Mouse (Mus musculus) hindbrain, embryonic 14.5 days (tissue): Measurements from ENCODE around the gene Cops4. TPM values are rescaled to one million over a fixed set of nuclear protein-coding genes. Genes with fewer than 3 reads are reported as not detected.

Source experiments
- ATAC-seq: fragments of 200-750 bp; cut with Nextera tagmentation; 2 replicates; pipeline ENCODE4 v1.8.0; 2017; ENCODE audit warnings: moderate number of reproducible peaks, mild to moderate bottlenecking, moderate TSS enrichment, moderate library complexity; ENCODE audit not compliant: low FRiP score
- DNase-seq: peaks from one replicate; pipeline ENCODE4 v3.0.0-alpha.2; 2015; ENCODE audit warnings: low spot score
- H3K27ac ChIP-seq: fragments of 300-500 bp; sonication (generic); 2 replicates; pipeline ENCODE4 v1.5.1; 2014; ENCODE audit warnings: mild to moderate bottlenecking, moderate library complexity
- H3K27me3 ChIP-seq: fragments of 300-500 bp; sonication (generic); 2 replicates; pipeline ENCODE4 v1.6.1; 2014; ENCODE audit warnings: mild to moderate bottlenecking, low read length, mixed read lengths; ENCODE audit not compliant: control insufficient read depth, insufficient read depth
- H3K36me3 ChIP-seq: fragments of 300-500 bp; sonication (generic); replicated peaks from 2 replicates; pipeline ENCODE4 v1.6.1; 2014; ENCODE audit not compliant: control insufficient read depth, insufficient read depth
- H3K4me1 ChIP-seq: fragments of 300-500 bp; sonication (generic); replicated peaks from 2 replicates; pipeline ENCODE4 v1.6.1; 2014; ENCODE audit warnings: antibody characterized with exemption, low read length, mixed read lengths; ENCODE audit not compliant: control insufficient read depth, insufficient read depth
- H3K4me2 ChIP-seq: fragments of 300-500 bp; sonication (generic); replicated peaks from 2 replicates; pipeline ENCODE4 v1.6.1; 2014; ENCODE audit warnings: mild to moderate bottlenecking, moderate library complexity
- H3K4me3 ChIP-seq: fragments of 300-500 bp; sonication (generic); replicated peaks from 2 replicates; pipeline ENCODE4 v1.5.1; 2014; ENCODE audit warnings: mild to moderate bottlenecking, low read length
- H3K9ac ChIP-seq: fragments of 300-500 bp; sonication (generic); 2 replicates; pipeline ENCODE4 v1.6.1; 2014
- H3K9me3 ChIP-seq: fragments of 300-500 bp; sonication (generic); 2 replicates; pipeline ENCODE4 v1.6.1; 2016; ENCODE audit warnings: low read length; ENCODE audit not compliant: control insufficient read depth
- WGBS: fragments of 180-500 bp; shearing (Covaris S2); extraction: QIAGEN DNeasy Blood & Tissue Kit; methylation state at CpG from one replicate; pipeline ENCODE4 v1.1.7; 2014; 5-methylcytosine and 5-hydroxymethylcytosine counted together
- polyA plus RNA-seq: library from polyadenylated mRNA; unstranded; fragments of >200 nt; fragmentation: Nextera tagmentation; extraction: Ambion mirVana; gene quantifications from 2 replicates; pipeline ENCODE4 v1.2.1, GENCODE M21; 2014

The Cops4 gene
- polyA plus RNA-seq, 1 experiment from 2014 or later, result 189 TPM

DNA sequence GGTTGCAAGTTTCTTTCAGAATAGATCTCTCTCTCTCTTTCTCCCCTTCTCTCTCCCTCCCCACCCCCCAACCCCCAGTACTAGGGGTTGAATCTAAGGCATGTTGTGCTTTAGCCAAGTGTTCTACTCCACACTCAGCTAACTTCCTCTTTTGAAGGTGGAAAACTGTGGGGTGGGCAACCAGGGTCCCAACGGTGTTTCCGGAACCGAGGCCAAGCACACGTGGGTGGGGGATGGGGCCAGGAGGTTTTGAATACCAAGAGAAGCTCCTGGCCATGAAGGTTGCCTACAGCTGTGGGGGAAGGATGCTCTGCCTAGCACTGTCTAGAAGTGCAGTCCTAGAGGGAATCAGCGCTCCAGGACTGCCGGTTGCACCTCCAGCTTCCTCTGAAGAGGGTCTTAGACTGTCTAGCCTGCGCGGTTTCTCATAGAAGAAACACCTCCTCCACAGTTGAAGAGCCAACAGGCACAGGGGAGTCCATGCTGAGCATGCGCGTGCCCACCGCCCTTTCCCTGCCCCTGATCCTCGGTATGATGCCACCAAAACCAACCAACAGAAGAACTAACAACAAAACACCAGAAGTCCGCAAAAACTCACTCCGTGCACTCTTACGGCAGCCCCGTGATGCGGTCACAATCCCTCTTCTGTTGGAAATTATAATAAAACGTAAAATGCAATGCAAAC is 51.3 kb downstream of the Cops4 start:
- WGBS, result 79% methylated on average over 18 of the region's 18 CpGs
- ATAC-seq, result no peak

GRCm38 (mm10) chr5:100569997-100570595 is 52.0 kb downstream of the Cops4 start:
- Histone ChIP-seq H3K9ac (no peak overlapping the region), H3K4me1 (no peaks in the 10 kb centered on the region), H3K9me3 (no peaks in the 10 kb centered on the region), H3K27me3 (no peaks in the 10 kb centered on the region), H3K4me2 (no peak overlapping the region), H3K27ac (no peak overlapping the region), H3K4me3 (no peak overlapping the region), H3K36me3 (no peaks in the 10 kb centered on the region)
- ATAC-seq (no peak), DNase-seq (no peak)
- 75% methylated on average over 13 of the region's 13 CpGs for WGBS

More for the DNA sequence above, 51.3 kb downstream of the Cops4 start:
- no peaks in the 10 kb centered on the region for H3K9me3 ChIP-seq
- H3K4me3 ChIP-seq, result no peak overlapping the region
- no peak overlapping the region for H3K9ac ChIP-seq
- H3K27me3 ChIP-seq, result no peaks in the 10 kb centered on the region
- H3K4me1 ChIP-seq, result no peaks in the 10 kb centered on the region
- DNase-seq, result no peak
- H3K36me3 ChIP-seq, result no peaks in the 10 kb centered on the region
- H3K4me2 ChIP-seq, result no peak overlapping the region
- H3K27ac ChIP-seq, result no peak overlapping the region

GRCm38 (mm10) chr5:100570716-100571115 is 52.6 kb downstream of the Cops4 start:
- WGBS, result 40% methylated on average over 8 of the region's 8 CpGs
- no peaks in the 10 kb centered on the region for H3K36me3 ChIP-seq
- no peak overlapping the region for H3K27ac ChIP-seq
- no peaks in the 10 kb centered on the region for H3K27me3 ChIP-seq
- H3K9me3 ChIP-seq, result no peaks in the 10 kb centered on the region
- no peak overlapping the region for H3K4me3 ChIP-seq
- H3K4me2 ChIP-seq, result no peak overlapping the region
- H3K4me1 ChIP-seq, result no peaks in the 10 kb centered on the region
- DNase-seq (no peak), ATAC-seq (no peak)
- H3K9ac ChIP-seq, result no peak overlapping the region

GRCm38 (mm10) chr5:100572069-100572468 is 54.0 kb downstream of the Cops4 start, which contains the start of gene Plac8:
Gene Plac8 (minus strand): TSS chr5:100572245.
- no peak for ATAC-seq
- 38% methylated on average over 7 of the region's 7 CpGs for WGBS
- H3K27ac ChIP-seq, result no peak within 1 kb of the TSS
- no peaks in the 10 kb centered on the region for H3K4me1 ChIP-seq
- no peak within 1 kb of the TSS for H3K4me3 ChIP-seq
- no peak within 1 kb of the TSS for H3K9ac ChIP-seq
- no peaks in the 10 kb centered on the region for H3K9me3 ChIP-seq
- DNase-seq, result no peak
- H3K4me2 ChIP-seq, result no peak within 1 kb of the TSS
- no peaks in the 10 kb centered on the region for H3K27me3 ChIP-seq
- no peaks in the 10 kb centered on the region for H3K36me3 ChIP-seq

GRCm38 (mm10) chr5:100573256-100573655 is 55.1 kb downstream of the Cops4 start:
- H3K4me3 ChIP-seq, result no peak overlapping the region
- no peaks in the 10 kb centered on the region for H3K36me3 ChIP-seq
- H3K9ac ChIP-seq, result no peak overlapping the region
- DNase-seq, result no peak
- 91% methylated on average over 5 of the region's 5 CpGs for WGBS
- no peak overlapping the region for H3K27ac ChIP-seq
- no peak overlapping the region for H3K4me2 ChIP-seq
- H3K27me3 ChIP-seq, result no peaks in the 10 kb centered on the region
- no peaks in the 10 kb centered on the region for H3K9me3 ChIP-seq
- H3K4me1 ChIP-seq, result no peaks in the 10 kb centered on the region
- no peak for ATAC-seq

- no peaks in the 10 kb centered on the region for H3K4me1 ChIP-seq
- H3K27me3 ChIP-seq, result no peaks in the 10 kb centered on the region
- H3K9me3 ChIP-seq, result no peaks in the 10 kb centered on the region
- H3K4me3 ChIP-seq, result no peak overlapping the region
- DNase-seq (no peak), ATAC-seq (no peak)
- 67% methylated on average over 1 of the region's 1 CpGs for WGBS
- H3K36me3 ChIP-seq, result no peaks in the 10 kb centered on the region
- no peak overlapping the region for H3K9ac ChIP-seq
- no peak overlapping the region for H3K27ac ChIP-seq
- H3K4me2 ChIP-seq, result no peak overlapping the region
Observed at GRCm38 (mm10) chr5:100574771-100575170, 56.7 kb downstream of the Cops4 start.

- ATAC-seq, result no peak
- no peak for DNase-seq
- no peak overlapping the region for H3K27ac ChIP-seq
- H3K9ac ChIP-seq, result no peak overlapping the region
- no peak overlapping the region for H3K4me3 ChIP-seq
- no peaks in the 10 kb centered on the region for H3K4me1 ChIP-seq
- H3K9me3 ChIP-seq, result no peaks in the 10 kb centered on the region
- no peaks in the 10 kb centered on the region for H3K36me3 ChIP-seq
- WGBS, result 87% methylated on average over 5 of the region's 5 CpGs
- H3K4me2 ChIP-seq, result no peak overlapping the region
- H3K27me3 ChIP-seq, result no peaks in the 10 kb centered on the region
Observed at GRCm38 (mm10) chr5:100578863-100579411, 60.8 kb downstream of the Cops4 start.

DNA sequence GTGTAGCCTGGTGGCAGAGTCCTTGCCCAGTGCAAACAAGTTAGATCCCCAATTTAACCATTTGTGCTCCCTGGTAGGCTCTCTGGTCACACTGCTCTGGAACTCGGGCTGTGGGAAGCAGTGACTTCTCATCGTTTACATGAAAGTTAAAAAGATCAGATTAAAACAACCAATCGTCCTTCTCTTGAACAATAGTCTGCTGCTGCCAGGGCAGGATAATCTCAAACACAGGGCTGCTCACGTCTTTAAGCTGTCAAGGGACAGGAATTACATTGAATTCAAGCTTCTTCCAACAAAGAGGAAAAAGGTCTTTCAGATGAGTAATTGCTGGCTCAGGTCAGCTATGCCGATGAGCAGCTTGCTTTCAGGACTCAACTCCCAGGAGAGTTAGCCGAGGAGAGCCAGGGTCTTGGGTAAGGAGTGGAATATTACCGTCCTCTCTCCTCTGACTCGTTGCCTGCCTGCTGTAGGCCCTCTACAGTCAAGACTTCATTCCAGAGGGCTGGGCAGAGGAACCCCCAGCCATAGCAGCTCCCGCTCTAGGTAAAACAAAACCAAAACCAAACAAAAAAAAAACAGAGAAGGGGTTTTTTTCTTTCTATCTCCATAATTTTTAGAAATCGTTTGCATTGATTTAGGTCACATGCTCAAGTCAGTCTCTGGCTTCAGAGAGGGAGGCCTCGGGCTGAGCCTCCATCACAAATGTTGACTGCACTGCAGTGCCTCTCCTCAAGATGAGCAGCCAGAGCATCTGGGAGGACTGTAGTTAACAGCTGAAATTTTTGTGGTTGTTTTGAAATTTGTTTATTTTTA is 63.7 kb downstream of the Cops4 start:
- Histone ChIP-seq H3K9ac (no peak overlapping the region), H3K4me3 (no peak overlapping the region), H3K9me3 (no peaks in the 10 kb centered on the region), H3K4me2 (no peak overlapping the region), H3K27ac (no peak overlapping the region), H3K36me3 (no peaks in the 10 kb centered on the region), H3K27me3 (no peaks in the 10 kb centered on the region), H3K4me1 (no peaks in the 10 kb centered on the region)
- DNase-seq (no peak), ATAC-seq (no peak)
- WGBS, result 70% methylated on average over 11 of the region's 11 CpGs

- H3K9me3 ChIP-seq, result no peaks in the 10 kb centered on the region
- H3K4me1 ChIP-seq, result no peaks in the 10 kb centered on the region
- 98% methylated on average over 5 of the region's 5 CpGs for whole genome bisulfite sequencing
- no peak overlapping the region for H3K9ac ChIP-seq
- no peak overlapping the region for H3K4me3 ChIP-seq
- H3K27ac ChIP-seq, result no peak overlapping the region
- H3K36me3 ChIP-seq, result no peaks in the 10 kb centered on the region
- no peaks in the 10 kb centered on the region for H3K27me3 ChIP-seq
- DNase-seq (no peak), ATAC-seq (no peak)
- H3K4me2 ChIP-seq, result no peak overlapping the region
Observed at GRCm38 (mm10) chr5:100582435-100582826, 64.3 kb downstream of the Cops4 start.
